Mouse (Mus musculus) ES-E14 (cell line): ENCODE measurements around the gene Schip1. TPM values are rescaled to one million over a fixed set of nuclear protein-coding genes. Genes with fewer than 3 reads are reported as not detected.

Experiments
- DNase-seq: peaks from one replicate; pipeline ENCODE4 v3.0.0-alpha.2; 2013; ENCODE audit warnings: low read depth, low spot score
- H3K27ac ChIP-seq: 2 replicates; pipeline ENCODE4 v1.5.1; 2012; ENCODE audit warnings: low read depth, mild to moderate bottlenecking, low read length, moderate library complexity, mixed read lengths; ENCODE audit not compliant: poor library complexity, insufficient read depth, severe bottlenecking
- H3K36me3 ChIP-seq: 2 replicates; pipeline ENCODE4 v1.6.1; 2012; ENCODE audit warnings: mild to moderate bottlenecking, low read length, moderate library complexity, mixed read lengths; ENCODE audit not compliant: control insufficient read depth, poor library complexity, insufficient read depth, severe bottlenecking
- H3K4me1 ChIP-seq, 2 experiments: fragments of 150-350 bp in 1 of 2; sonication (generic) in 1 of 2; 2 replicates each; pipeline ENCODE4 v1.6.1; 2012; ENCODE audit warnings: low read length in 2 of 2, mild to moderate bottlenecking in 1 of 2, mixed read lengths in 1 of 2; ENCODE audit not compliant: control insufficient read depth in 2 of 2, insufficient read depth in 2 of 2, poor library complexity in 1 of 2
- H3K4me3 ChIP-seq, 2 experiments: fragments of 150-350 bp in 1 of 2; sonication (generic) in 1 of 2; 2 replicates each; pipeline ENCODE4 v1.5.1; 2012; ENCODE audit warnings: low read length in 2 of 2, low read depth in 1 of 2, mild to moderate bottlenecking in 1 of 2, mixed read lengths in 1 of 2; ENCODE audit not compliant: insufficient read depth in 1 of 2, poor library complexity in 1 of 2, severe bottlenecking in 1 of 2
- H3K9ac ChIP-seq: 2 replicates; pipeline ENCODE4 v1.6.1; 2012; ENCODE audit warnings: low read depth, mild to moderate bottlenecking, low read length, mixed read lengths; ENCODE audit not compliant: poor library complexity, insufficient read depth, severe bottlenecking
- H3K9me3 ChIP-seq: fragments of 150-350 bp; sonication (generic); 2 replicates; pipeline ENCODE4 v1.6.1; 2012; ENCODE audit warnings: low read depth, mild to moderate bottlenecking, low read length; ENCODE audit not compliant: control insufficient read depth, insufficient read depth
- CHD2 ChIP-seq: IDR thresholded peaks from 2 replicates; pipeline ENCODE4 v1.6.1; 2014; ENCODE audit warnings: mild to moderate bottlenecking, low read depth, low read length, inconsistent platforms
- HCFC1 ChIP-seq: IDR thresholded peaks from 2 replicates; pipeline ENCODE4 v1.6.1; 2012; ENCODE audit warnings: low read length, inconsistent platforms, borderline replicate concordance; ENCODE audit not compliant: insufficient read depth
- MAFK ChIP-seq: IDR thresholded peaks from 2 replicates; pipeline ENCODE4 v1.6.1; 2014; ENCODE audit warnings: mild to moderate bottlenecking, low read depth, low read length, inconsistent platforms; ENCODE audit not compliant: insufficient read depth
- ZC3H11A ChIP-seq: IDR thresholded peaks from 2 replicates; pipeline ENCODE4 v1.6.1; 2012; ENCODE audit warnings: low read depth, mild to moderate bottlenecking, inconsistent platforms, low read length, borderline replicate concordance
- ZNF384 ChIP-seq: IDR thresholded peaks from 2 replicates; pipeline ENCODE4 v1.6.1; 2012; ENCODE audit warnings: low read depth, low read length, inconsistent platforms
- in situ Hi-C, 2 experiments: fragments of 600-800 bp; cut with MboI; formaldehyde crosslinking; loops; one replicate each; pipeline ENCODE4 v1.15.1; 2025; ENCODE audit warnings: low sequenced_read_pairs in 2 of 2, inconsistent platforms in 1 of 2; ENCODE audit not compliant: unreplicated experiment in 2 of 2
- total RNA-seq: library from RNA; depleted of rRNA; stranded (reverse); fragments of 300-350 nt; gene quantifications from 2 replicates; pipeline ENCODE4 v1.2.3, GENCODE M21; 2012; rRNA removed

Schip1 gene
- total RNA-seq, 1 experiment: 38.3 TPM

- Histone ChIP-seq H3K4me3 (no peak overlapping the region), H3K9ac (no peak overlapping the region), H3K27ac (no peak overlapping the region), H3K9me3 (no peaks in the 10 kb centered on the region), H3K4me1 (no peaks in the 10 kb centered on the region), H3K36me3 (no peaks in the 10 kb centered on the region)
- no peak for TF ChIP-seq CHD2
- TF ChIP-seq HCFC1: no peak
- no peak for DNase-seq
- in situ Hi-C loops: no loop called here
These were observed 601.8 kb downstream of the Schip1 start for GRCm38 (mm10) chr3:68666377-68666776.

- no peaks in the 10 kb centered on the region for H3K4me1 ChIP-seq
- H3K9ac ChIP-seq: no peak overlapping the region
- in situ Hi-C loops: no loop called here
- no peak for DNase-seq
- H3K27ac ChIP-seq: no peak overlapping the region
- no peaks in the 10 kb centered on the region for H3K36me3 ChIP-seq
- no peak overlapping the region for H3K4me3 ChIP-seq
- H3K9me3 ChIP-seq: no peaks in the 10 kb centered on the region
- TF ChIP-seq ZC3H11A (no peak), HCFC1 (no peak), MAFK (no peak), CHD2 (no peak), ZNF384 (no peak)
These were observed 603.2 kb downstream of the Schip1 start for GRCm38 (mm10) chr3:68667852-68668251.

- Histone ChIP-seq H3K27ac (no peak overlapping the region), H3K4me3 (no peak overlapping the region), H3K9ac (no peak overlapping the region), H3K9me3 (no peaks in the 10 kb centered on the region), H3K4me1 (no peaks in the 10 kb centered on the region), H3K36me3 (no peaks in the 10 kb centered on the region)
- no peak for TF ChIP-seq ZC3H11A
- DNase-seq: no peak
- in situ Hi-C loops: no loop called here
These were observed 604.9 kb downstream of the Schip1 start for GRCm38 (mm10) chr3:68669418-68669974.

- DNase-seq: no peak
- in situ Hi-C loops: no loop called here
- TF ChIP-seq ZC3H11A (no peak), HCFC1 (no peak), MAFK (no peak), ZNF384 (no peak), CHD2 (no peak)
These were observed 610.1 kb downstream of the Schip1 start for GRCm38 (mm10) chr3:68674721-68675120.

GRCm38 (mm10) chr3:68675216-68675835 lies 610.7 kb downstream of the Schip1 start:
- in situ Hi-C loops: no loop called here
- no peak overlapping the region for H3K9ac ChIP-seq
- DNase-seq: no peak
- TF ChIP-seq ZC3H11A (no peak), HCFC1 (no peak), MAFK (no peak), ZNF384 (no peak), CHD2 (no peak)
- H3K4me3 ChIP-seq: no peak overlapping the region
- no peak overlapping the region for H3K27ac ChIP-seq
- no peaks in the 10 kb centered on the region for H3K36me3 ChIP-seq
- H3K9me3 ChIP-seq: no peaks in the 10 kb centered on the region
- H3K4me1 ChIP-seq: peaks cover 0 to 3% of the 10 kb centered on the region in 2 experiments; a peak in 2 of 4 replicates

More at GRCm38 (mm10) chr3:68674721-68675120, 610.1 kb downstream of the Schip1 start:
- Histone ChIP-seq H3K4me3 (no peak overlapping the region), H3K27ac (no peak overlapping the region), H3K4me1 (peaks cover 0 to 3% of the 10 kb centered on the region in 2 experiments; a peak in 2 of 4 replicates), H3K36me3 (no peaks in the 10 kb centered on the region), H3K9ac (no peak overlapping the region), H3K9me3 (no peaks in the 10 kb centered on the region)

Other genes with a start within 250 kb of the Schip1 start
- gene Iqcj, start 172.6 kb upstream of the Schip1 start, total RNA-seq: not detected in 2 replicates
- gene Iqschfp, start 172.6 kb upstream of the Schip1 start, total RNA-seq: not detected in 2 replicates